Mouse (Mus musculus) ES-Bruce4 (cell line): ENCODE results near the gene Mitf. TPM values are rescaled to one million over a fixed set of nuclear protein-coding genes. Genes with fewer than 3 reads are reported as not detected.

Experiments
- H3K27ac ChIP-seq: 2 replicates; pipeline ENCODE4 v1.5.1; 2012; ENCODE audit warnings: low read length, inconsistent platforms; ENCODE audit not compliant: insufficient read depth
- H3K27me3 ChIP-seq: 2 replicates; pipeline ENCODE4 v1.6.1; 2012; ENCODE audit warnings: mild to moderate bottlenecking, low read length, inconsistent platforms; ENCODE audit not compliant: control insufficient read depth, poor library complexity, insufficient read depth, severe bottlenecking
- H3K36me3 ChIP-seq: 2 replicates; pipeline ENCODE4 v1.6.1; 2012; ENCODE audit warnings: inconsistent platforms, mild to moderate bottlenecking, low read length, moderate library complexity; ENCODE audit not compliant: control insufficient read depth, poor library complexity, insufficient read depth, severe bottlenecking
- H3K4me1 ChIP-seq: one replicate; pipeline ENCODE4 v1.8.1; 2011; ENCODE audit warnings: low read length; ENCODE audit not compliant: control insufficient read depth, insufficient read depth
- H3K4me3 ChIP-seq: 2 replicates; pipeline ENCODE4 v1.5.1; 2011; ENCODE audit warnings: low read depth, mild to moderate bottlenecking, low read length
- H3K9ac ChIP-seq: 2 replicates; pipeline ENCODE4 v1.6.1; 2012; ENCODE audit warnings: low read depth, mild to moderate bottlenecking, inconsistent platforms; ENCODE audit not compliant: poor library complexity, severe bottlenecking
- H3K9me3 ChIP-seq: replicated peaks from 2 replicates; pipeline ENCODE4 v1.6.1; 2012; ENCODE audit warnings: mild to moderate bottlenecking, low read length, inconsistent platforms; ENCODE audit not compliant: control insufficient read depth, poor library complexity, insufficient read depth, severe bottlenecking
- CTCF ChIP-seq: IDR thresholded peaks from one replicate; pipeline ENCODE4 v1.8.1; 2011; ENCODE audit warnings: low read depth, low read length
- EP300 ChIP-seq: IDR thresholded peaks from 2 replicates; pipeline ENCODE4 v1.6.1; 2011; ENCODE audit warnings: low read depth, low read length; ENCODE audit not compliant: insufficient read depth
- POLR2A ChIP-seq: IDR thresholded peaks from one replicate; pipeline ENCODE4 v1.8.1; 2011; ENCODE audit warnings: low read length; ENCODE audit not compliant: insufficient read depth
- polyA plus RNA-seq: library from polyadenylated mRNA; stranded (reverse); fragments of >200 nt; gene quantifications from 2 replicates; pipeline ENCODE4 v1.2.4, GENCODE M21; 2011; ENCODE audit warnings: low read depth; ENCODE audit not compliant: missing spikeins, insufficient read depth, insufficient read length

Gene Mitf
- polyA plus RNA-seq, 1 experiment: 2.3 TPM

GRCm38 (mm10) chr6:98066420-98066819 lies 259.6 kb downstream of the Mitf start:
- Histone ChIP-seq H3K4me1 (no peaks in the 10 kb centered on the region), H3K4me3 (no peak overlapping the region), H3K27me3 (no peaks in the 10 kb centered on the region), H3K9me3 (no peaks in the 10 kb centered on the region), H3K9ac (no peak overlapping the region), H3K27ac (no peak overlapping the region), H3K36me3 (no peaks in the 10 kb centered on the region)
- TF ChIP-seq EP300 (no peak), CTCF (no peak), POLR2A (no peak)

Other genes with a start within 250 kb of the Mitf start
- gene Frmd4b, start 189.5 kb upstream of the Mitf start, polyA plus RNA-seq: 25.6 and 27.8 TPM in 2 replicates